Mouse (Mus musculus) embryo, embryonic 10 days (tissue): ENCODE measurements around the gene Kcnn4.

Source experiments
- DNase-seq: peaks from one replicate; pipeline ENCODE4 v3.0.0-alpha.2; 2015; ENCODE audit warnings: low spot score

Kcnn4 gene

GRCm38 (mm10) chr7:24369731-24370541 lies at the start of gene Kcnn4:
Gene Kcnn4, plus strand, starts transcription at chr7:24370263.
- no peak for DNase-seq

GRCm38 (mm10) chr7:24322593-24322992 lies 47.5 kb upstream of the Kcnn4 start:
- no peak for DNase-seq

- no peak for DNase-seq
These were observed 44.9 kb upstream of the Kcnn4 start for GRCm38 (mm10) chr7:24325197-24325596.

GRCm38 (mm10) chr7:24325675-24326128 lies 44.4 kb upstream of the Kcnn4 start:
- DNase-seq: peak; percentile 62

- peak; percentile 9 for DNase-seq
These were observed 43.6 kb upstream of the Kcnn4 start for GRCm38 (mm10) chr7:24326273-24327135.

- no peak for DNase-seq
These were observed 42.6 kb upstream of the Kcnn4 start for GRCm38 (mm10) chr7:24327281-24327975.

- DNase-seq: no peak
These were observed 36.6 kb upstream of the Kcnn4 start, which contains the start of gene Tescl for GRCm38 (mm10) chr7:24333304-24333986. Gene Tescl, minus strand, starts transcription at chr7:24333936.

- peak; percentile 87 for DNase-seq
These were observed 34.3 kb upstream of the Kcnn4 start for GRCm38 (mm10) chr7:24335699-24336309.

GRCm38 (mm10) chr7:24338241-24338640 lies 31.8 kb upstream of the Kcnn4 start:
- no peak for DNase-seq

GRCm38 (mm10) chr7:24343701-24344272 lies 26.3 kb upstream of the Kcnn4 start:
- no peak for DNase-seq

- DNase-seq: no peak
These were observed 23.6 kb upstream of the Kcnn4 start for GRCm38 (mm10) chr7:24346444-24346843.

- DNase-seq: no peak
These were observed 21.2 kb upstream of the Kcnn4 start, which contains the start of gene Lypd5 for GRCm38 (mm10) chr7:24348896-24349295. Gene Lypd5, plus strand, starts transcription at chr7:24349196.

GRCm38 (mm10) chr7:24355646-24356045 lies 14.4 kb upstream of the Kcnn4 start:
- DNase-seq: no peak

GRCm38 (mm10) chr7:24356081-24356480 lies 14.0 kb upstream of the Kcnn4 start:
- DNase-seq: no peak

GRCm38 (mm10) chr7:24357899-24358298 lies 12.2 kb upstream of the Kcnn4 start:
- no peak for DNase-seq

- DNase-seq: peak; percentile 70
These were observed 10.8 kb upstream of the Kcnn4 start for GRCm38 (mm10) chr7:24359269-24359668.

- DNase-seq: no peak
These were observed 9.1 kb upstream of the Kcnn4 start for GRCm38 (mm10) chr7:24361001-24361400.

GRCm38 (mm10) chr7:24363228-24363627 lies 6.8 kb upstream of the Kcnn4 start:
- DNase-seq: peak; percentile 32

GRCm38 (mm10) chr7:24364827-24365226 lies 5.2 kb upstream of the Kcnn4 start:
- DNase-seq: peak; percentile 82

- no peak for DNase-seq
These were observed 4.6 kb upstream of the Kcnn4 start for GRCm38 (mm10) chr7:24365258-24366014.
